Mouse (Mus musculus) liver, embryonic 14.5 days (tissue): Measurements from ENCODE around the gene Magi1.

ENCODE experiments used
- CTCF ChIP-seq: IDR thresholded peaks from 2 replicates; pipeline ENCODE4 v1.5.1; 2016; ENCODE audit warnings: antibody characterized with exemption, low read depth, control low read depth
- EP300 ChIP-seq: IDR thresholded peaks from 2 replicates; pipeline ENCODE4 v1.6.1; 2016; ENCODE audit warnings: antibody characterized with exemption, low read depth

DNA sequence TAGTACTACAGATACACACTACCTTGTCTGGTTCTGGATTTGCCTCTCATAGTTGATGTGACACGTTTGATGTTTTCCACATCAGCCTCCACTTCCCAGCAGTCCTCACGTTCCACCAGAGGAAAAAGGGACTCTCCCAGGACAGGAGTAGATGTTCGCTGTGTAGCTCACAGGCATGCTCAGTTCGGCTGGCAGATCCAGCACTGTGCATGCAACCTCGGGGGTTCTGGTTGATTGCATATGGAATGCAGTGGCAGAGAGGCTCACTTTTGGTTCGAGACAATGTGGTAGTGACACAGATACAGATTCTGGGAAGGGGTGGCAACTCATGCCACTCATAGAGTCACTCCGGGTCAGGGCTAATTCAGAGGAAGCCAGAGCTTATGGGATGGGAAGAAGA lies 28.6 kb upstream of the Magi1 start:
- TF ChIP-seq CTCF, result no peak
- TF ChIP-seq EP300, result no peak
